Mouse (Mus musculus): Measurements from ENCODE around the gene Ninj1.

- TF ChIP-seq CTCF (IDR thresholded peaks at IDR 0.05; ENCODE audit: insufficient read depth, low read length) (no peak), POLR2A (IDR thresholded peaks at IDR 0.05; ENCODE audit: borderline replicate concordance, extremely low read depth, low read depth, low read length) (no peak)
These were observed 33.3 kb upstream of the Ninj1 start for GRCm38 (mm10) chr13:49154028-49154427.

All from lung, adult 2 months (tissue).